Mouse (Mus musculus) megakaryocyte, embryonic 14.5 days (primary cell): ENCODE results near the gene Gjd3.

ENCODE experiments used
- FLI1 ChIP-seq: IDR thresholded peaks from 2 replicates; pipeline ENCODE4 v1.6.1; 2012; ENCODE audit warnings: low read length, inconsistent platforms, mixed read lengths
- GATA1 ChIP-seq: IDR thresholded peaks from 3 replicates; pipeline ENCODE4 v1.6.1; 2012; ENCODE audit warnings: mixed read lengths, low read length, inconsistent platforms, borderline replicate concordance

DNA sequence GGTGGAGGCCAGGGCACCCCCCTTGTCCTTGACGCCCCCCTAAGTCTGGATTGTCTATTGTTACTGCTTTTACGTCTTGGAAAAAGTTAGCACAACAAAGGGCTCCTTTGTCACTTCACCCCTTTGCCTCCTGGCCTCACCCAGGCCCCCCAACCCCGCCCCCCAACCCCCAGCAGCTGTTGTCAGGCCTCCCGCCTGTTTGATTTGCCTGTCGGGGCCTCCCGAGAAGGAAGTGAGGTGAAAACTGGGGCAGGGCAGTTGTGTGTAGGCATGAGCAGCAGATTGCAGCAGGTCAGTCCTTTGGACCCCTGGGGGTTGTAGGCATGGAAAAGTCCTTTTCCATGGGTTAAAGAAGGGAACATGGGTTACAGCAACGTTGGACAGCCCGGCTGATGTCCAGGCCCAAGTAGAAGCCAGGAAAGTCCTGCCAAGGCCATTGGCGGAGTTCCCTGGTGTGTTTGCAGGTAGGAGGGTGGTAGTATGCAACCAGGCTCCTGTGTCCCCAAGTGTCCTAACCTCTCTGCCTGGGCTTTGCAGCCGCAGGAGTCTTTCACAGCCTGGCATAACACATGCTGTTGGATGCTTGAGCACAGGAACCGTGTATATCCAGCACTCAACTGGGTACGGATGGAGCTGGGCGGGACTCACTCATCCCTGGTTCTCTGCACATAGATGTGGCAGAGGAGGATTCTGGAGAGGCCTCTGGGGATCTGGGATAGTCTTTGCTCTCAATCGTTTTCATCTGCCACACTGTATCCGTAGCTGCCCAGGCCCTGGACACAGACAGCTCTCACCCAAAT is 18.0 kb downstream of the Gjd3 start:
- TF ChIP-seq GATA1: no peak
- no peak for TF ChIP-seq FLI1
